Mouse (Mus musculus) midbrain, embryonic 14.5 days (tissue): ENCODE measurements at regions not wholly inside any gene's neighbourhood (a gene's known extent, or its start where the extent isn't known, plus 50 kb on each side); places are given as distances from the start of the nearest gene placed in this dataset.

Experiments used
- ATAC-seq: fragments of 200-750 bp; cut with Nextera tagmentation; 2 replicates; pipeline ENCODE4 v1.8.0; 2017; ENCODE audit warnings: moderate number of reproducible peaks, moderate library complexity; ENCODE audit not compliant: low FRiP score, low TSS enrichment
- DNase-seq: peaks from one replicate; pipeline ENCODE4 v3.0.0-alpha.2; 2015
- H3K27ac ChIP-seq: fragments of 300-500 bp; sonication (generic); replicated peaks from 2 replicates; pipeline ENCODE4 v1.5.1; 2014; ENCODE audit warnings: mild to moderate bottlenecking, low read depth, low read length, moderate library complexity
- H3K27me3 ChIP-seq: fragments of 300-500 bp; sonication (generic); 2 replicates; pipeline ENCODE4 v1.6.1; 2014; ENCODE audit warnings: low read length, control low read depth, mixed read lengths; ENCODE audit not compliant: control insufficient read depth, insufficient read depth
- H3K36me3 ChIP-seq: fragments of 300-500 bp; sonication (generic); 2 replicates; pipeline ENCODE4 v1.6.1; 2014; ENCODE audit warnings: low read length, control low read depth; ENCODE audit not compliant: control insufficient read depth, insufficient read depth
- H3K4me1 ChIP-seq: fragments of 300-500 bp; sonication (generic); 2 replicates; pipeline ENCODE4 v1.6.1; 2014; ENCODE audit warnings: mild to moderate bottlenecking, antibody characterized with exemption, low read length, control low read depth; ENCODE audit not compliant: control insufficient read depth, insufficient read depth
- H3K4me2 ChIP-seq: fragments of 300-500 bp; sonication (generic); 2 replicates; pipeline ENCODE4 v1.6.1; 2014; ENCODE audit warnings: mild to moderate bottlenecking, low read length, moderate library complexity
- H3K4me3 ChIP-seq: fragments of 300-500 bp; sonication (generic); replicated peaks from 2 replicates; pipeline ENCODE4 v1.5.1; 2014; ENCODE audit warnings: low read depth, low read length
- H3K9ac ChIP-seq: fragments of 300-500 bp; sonication (generic); replicated peaks from 2 replicates; pipeline ENCODE4 v1.6.1; 2014; ENCODE audit warnings: mild to moderate bottlenecking, low read length, moderate library complexity
- H3K9me3 ChIP-seq: fragments of 300-500 bp; sonication (generic); 2 replicates; pipeline ENCODE4 v1.6.1; 2016; ENCODE audit warnings: low read length, control low read depth, mixed read lengths; ENCODE audit not compliant: control insufficient read depth
- WGBS: fragments of 180-500 bp; shearing (Covaris S2); extraction: QIAGEN DNeasy Blood & Tissue Kit; methylation state at CpG from one replicate; pipeline ENCODE4 v1.1.7; 2014; 5-methylcytosine and 5-hydroxymethylcytosine counted together

- Histone ChIP-seq H3K4me2 (no peak overlapping the region), H3K9me3 (peaks cover 7% of the 10 kb centered on the region; the same call in 1 of the 2 replicates), H3K27ac (no peak overlapping the region), H3K27me3 (no peaks in the 10 kb centered on the region), H3K4me1 (no peaks in the 10 kb centered on the region), H3K4me3 (no peak overlapping the region), H3K36me3 (no peaks in the 10 kb centered on the region), H3K9ac (no peak overlapping the region)
- DNase-seq (peak; percentile 35), ATAC-seq (no peak)
- 45% methylated on average over 3 of the region's 3 CpGs for WGBS
Observed at GRCm38 (mm10) chr7:114912109-114912508, 168.6 kb downstream of the Insc start.

- no peak overlapping the region for H3K4me3 ChIP-seq
- H3K9ac ChIP-seq, result no peak overlapping the region
- no peak overlapping the region for H3K27ac ChIP-seq
- H3K4me1 ChIP-seq, result no peaks in the 10 kb centered on the region
- peaks cover 2% of the 10 kb centered on the region; the same call in 1 of the 2 replicates for H3K9me3 ChIP-seq
- H3K27me3 ChIP-seq, result no peaks in the 10 kb centered on the region
- WGBS, result 9% methylated on average over 3 of the region's 3 CpGs
- peak; percentile 87 for DNase-seq
- ATAC-seq, result peak; percentile 68; the same call in 1 of the 2 replicates
- H3K36me3 ChIP-seq, result no peaks in the 10 kb centered on the region
- H3K4me2 ChIP-seq, result no peak overlapping the region
Observed at GRCm38 (mm10) chr7:114922155-114922554, 178.7 kb downstream of the Insc start.

GRCm38 (mm10) chr7:114933861-114934260, 190.4 kb downstream of the Insc start:
- Histone ChIP-seq H3K4me1 (no peaks in the 10 kb centered on the region), H3K27ac (no peak overlapping the region), H3K9me3 (no peaks in the 10 kb centered on the region), H3K27me3 (no peaks in the 10 kb centered on the region), H3K4me2 (no peak overlapping the region), H3K9ac (no peak overlapping the region), H3K36me3 (no peaks in the 10 kb centered on the region), H3K4me3 (no peak overlapping the region)
- DNase-seq, result peak; percentile 27
- no peak for ATAC-seq
- 64% methylated on average over 8 of the region's 8 CpGs for WGBS

GRCm38 (mm10) chr7:114950759-114951158, 207.3 kb downstream of the Insc start:
- no peak overlapping the region for H3K27ac ChIP-seq
- H3K4me1 ChIP-seq, result no peaks in the 10 kb centered on the region
- no peak overlapping the region for H3K4me3 ChIP-seq
- no peaks in the 10 kb centered on the region for H3K36me3 ChIP-seq
- no peak for DNase-seq
- H3K27me3 ChIP-seq, result no peaks in the 10 kb centered on the region
- no peak overlapping the region for H3K9ac ChIP-seq
- ATAC-seq, result no peak
- H3K4me2 ChIP-seq, result no peak overlapping the region
- H3K9me3 ChIP-seq, result no peaks in the 10 kb centered on the region

GRCm38 (mm10) chr7:114963206-114963605, 219.7 kb downstream of the Insc start:
- H3K9ac ChIP-seq, result no peak overlapping the region
- no peak overlapping the region for H3K4me2 ChIP-seq
- peak; percentile 57 for DNase-seq
- no peak for ATAC-seq
- 39% methylated on average over 5 of the region's 5 CpGs for WGBS
- no peaks in the 10 kb centered on the region for H3K4me1 ChIP-seq
- H3K4me3 ChIP-seq, result no peak overlapping the region
- no peak overlapping the region for H3K27ac ChIP-seq
- no peaks in the 10 kb centered on the region for H3K36me3 ChIP-seq
- H3K9me3 ChIP-seq, result no peaks in the 10 kb centered on the region
- H3K27me3 ChIP-seq, result no peaks in the 10 kb centered on the region

- Histone ChIP-seq H3K4me1 (no peaks in the 10 kb centered on the region), H3K4me2 (no peak overlapping the region), H3K27me3 (no peaks in the 10 kb centered on the region), H3K36me3 (no peaks in the 10 kb centered on the region), H3K9me3 (no peaks in the 10 kb centered on the region), H3K9ac (no peak overlapping the region), H3K27ac (no peak overlapping the region), H3K4me3 (no peak overlapping the region)
- 51% methylated on average over 2 of the region's 2 CpGs for WGBS
- ATAC-seq, result no peak
- DNase-seq, result no peak
Observed at GRCm38 (mm10) chr7:114965923-114966322, 222.4 kb downstream of the Insc start.

- DNase-seq (no peak), ATAC-seq (no peak)
Observed at GRCm38 (mm10) chr7:114986481-114986880, 243.0 kb downstream of the Insc start.

DNA sequence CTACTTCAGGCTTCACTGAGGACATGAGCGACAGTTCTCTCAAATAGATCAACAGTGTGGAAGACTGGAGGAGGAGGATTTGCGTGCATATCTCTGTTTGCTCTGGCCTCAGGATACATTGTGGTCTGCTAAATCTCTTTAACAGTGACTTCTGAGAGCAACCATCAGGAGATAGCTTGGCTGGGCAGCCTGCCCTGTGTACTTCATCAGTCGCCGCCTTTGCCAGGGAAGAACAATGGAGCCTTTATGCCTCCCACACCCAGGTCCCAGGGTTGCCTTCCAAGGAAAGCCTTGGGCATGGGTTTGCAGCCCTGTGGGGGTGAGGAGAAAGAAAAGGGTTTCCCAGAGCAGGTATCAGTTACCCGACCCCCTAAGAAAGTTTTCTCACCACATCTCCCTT, 247.8 kb downstream of the Insc start:
- Histone ChIP-seq H3K4me2 (no peak overlapping the region), H3K9me3 (no peaks in the 10 kb centered on the region), H3K4me1 (no peaks in the 10 kb centered on the region), H3K36me3 (no peaks in the 10 kb centered on the region), H3K4me3 (no peak overlapping the region), H3K9ac (no peak overlapping the region), H3K27ac (no peak overlapping the region), H3K27me3 (no peaks in the 10 kb centered on the region)
- DNase-seq, result peak; percentile 30
- 72% methylated on average over 5 of the region's 5 CpGs for WGBS
- ATAC-seq, result no peak

More at GRCm38 (mm10) chr7:114986481-114986880, 243.0 kb downstream of the Insc start:
- Histone ChIP-seq H3K27me3 (no peaks in the 10 kb centered on the region), H3K27ac (no peak overlapping the region), H3K4me2 (no peak overlapping the region), H3K36me3 (no peaks in the 10 kb centered on the region), H3K9me3 (no peaks in the 10 kb centered on the region), H3K4me1 (no peaks in the 10 kb centered on the region), H3K9ac (no peak overlapping the region), H3K4me3 (no peak overlapping the region)
- WGBS, result 36% methylated on average over 2 of the region's 2 CpGs

GRCm38 (mm10) chr7:114992440-114992839, 248.9 kb downstream of the Insc start:
- H3K4me2 ChIP-seq, result no peak overlapping the region
- no peak overlapping the region for H3K27ac ChIP-seq
- H3K9me3 ChIP-seq, result no peaks in the 10 kb centered on the region
- no peaks in the 10 kb centered on the region for H3K36me3 ChIP-seq
- 92% methylated on average over 3 of the region's 3 CpGs for WGBS
- ATAC-seq, result no peak
- H3K9ac ChIP-seq, result no peak overlapping the region
- no peaks in the 10 kb centered on the region for H3K4me1 ChIP-seq
- H3K4me3 ChIP-seq, result no peak overlapping the region
- DNase-seq, result no peak
- H3K27me3 ChIP-seq, result no peaks in the 10 kb centered on the region
